Mouse (Mus musculus) gastrocnemius, postnatal 14 days (tissue): ENCODE measurements around the gene Klk1b4. TPM values are rescaled to one million over a fixed set of nuclear protein-coding genes. Genes with fewer than 3 reads are reported as not detected.
"Not testable (repeated sequence)": the region's sequence is repeated elsewhere in the genome, so short reads cannot be mapped to it uniquely, and the experiment has no call there.

Source experiments
- DNase-seq: peaks from one replicate; pipeline ENCODE4 v3.0.0; 2021; ENCODE audit warnings: mixed read lengths
- intact Hi-C: fragments of 180-260 bp; cut with DNase I; formaldehyde crosslinking; loops from one replicate; pipeline ENCODE4 v1.15.1; 2025; ENCODE audit warnings: low total_unique reads
- long read RNA-seq, 2 experiments: library from polyadenylated mRNA; stranded (forward); transcript quantifications; one replicate each; pipeline ENCODE4 v2.0.0; 2021
- total RNA-seq, 2 experiments: library from RNA; stranded (reverse); gene quantifications; 2 replicates each; pipeline ENCODE4 v1.2.3; 2021

Klk1b4 gene
- not detected for total RNA-seq
- long read RNA-seq, experiment 1: 0 reads
- long read RNA-seq, experiment 2: 0 reads

DNA sequence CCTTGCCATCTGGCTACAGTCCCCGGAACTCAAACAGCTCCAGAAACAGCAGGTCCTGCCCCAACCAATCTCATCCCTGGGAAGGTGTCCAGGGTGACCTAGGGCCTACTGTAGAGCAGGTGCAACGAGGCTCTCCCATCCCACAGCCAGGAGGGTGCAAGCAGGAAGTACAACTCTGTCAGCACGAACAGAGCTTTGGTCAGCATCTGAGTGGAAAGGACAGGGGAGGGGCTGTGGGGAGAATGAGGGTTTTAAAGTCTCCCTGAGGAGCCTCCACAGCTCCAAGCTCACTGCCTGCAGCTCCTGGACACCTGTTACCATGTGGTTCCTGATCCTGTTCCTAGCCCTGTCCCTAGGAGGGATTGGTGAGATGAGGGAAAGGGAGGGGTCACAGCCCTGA lies at the start of gene Klk1b4:
Gene Klk1b4 (plus strand): TSS at position 301 of the 400 bp plus-strand sequence.
- DNase-seq, intact Hi-C loops: not testable (repeated sequence)

DNA sequence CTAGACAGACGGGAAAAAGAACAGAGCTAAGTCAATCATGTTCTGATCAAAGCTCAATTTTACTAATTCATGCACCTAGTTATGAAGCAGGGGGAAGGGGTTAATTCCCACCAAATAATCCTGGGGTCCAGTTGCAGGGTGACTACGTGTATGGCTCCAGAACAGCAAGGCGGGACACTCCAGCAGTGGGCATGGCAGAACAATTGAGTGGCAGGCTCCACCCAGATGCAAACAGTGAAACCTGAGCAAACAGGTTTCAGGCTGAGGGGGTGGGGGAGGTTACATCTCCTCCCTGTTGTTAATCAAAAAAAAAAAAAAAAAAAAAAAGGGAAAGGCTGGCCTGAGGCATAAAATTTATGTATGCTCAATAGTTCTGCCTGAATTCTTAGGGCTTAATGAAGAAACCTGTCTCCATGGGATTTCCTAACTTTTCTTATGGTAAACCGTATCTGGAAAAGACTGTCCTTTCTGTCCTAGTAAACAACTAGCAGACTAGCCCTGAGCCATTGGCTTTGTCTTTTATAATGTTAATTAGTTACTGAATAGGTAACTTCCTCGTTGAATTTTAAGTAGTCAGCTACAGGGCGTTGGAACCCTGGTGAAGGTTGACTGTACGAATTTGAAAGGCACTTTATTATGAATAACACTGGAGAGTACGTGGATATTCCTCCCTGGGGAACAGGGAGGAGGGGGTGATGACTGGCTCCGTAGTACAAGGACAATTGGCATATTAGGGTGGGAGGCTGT lies 27.8 kb upstream of the Klk1b4 start:
- no peak for DNase-seq
- intact Hi-C loops: no loop called here

DNA sequence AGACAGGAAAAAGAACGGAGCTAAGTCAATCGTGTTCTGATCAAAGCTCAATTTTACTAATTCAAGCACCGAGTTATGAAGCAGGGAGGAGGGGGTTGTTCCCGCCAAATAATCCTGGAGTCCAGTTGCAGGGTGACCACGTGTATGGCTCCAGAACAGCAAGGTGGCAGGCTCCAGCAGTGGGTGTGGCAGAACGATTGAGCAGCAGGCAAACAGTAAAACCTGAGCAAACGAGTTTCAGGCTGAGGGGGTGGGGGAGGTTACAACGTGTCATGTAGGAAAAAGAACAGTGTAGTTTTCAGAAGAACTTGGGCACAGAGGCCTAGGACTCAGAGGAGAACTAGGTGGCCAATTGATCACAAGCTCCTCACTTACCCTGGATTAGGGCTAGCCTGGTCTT lies 20.7 kb upstream of the Klk1b4 start:
- intact Hi-C loops, DNase-seq: not testable (repeated sequence)

DNA sequence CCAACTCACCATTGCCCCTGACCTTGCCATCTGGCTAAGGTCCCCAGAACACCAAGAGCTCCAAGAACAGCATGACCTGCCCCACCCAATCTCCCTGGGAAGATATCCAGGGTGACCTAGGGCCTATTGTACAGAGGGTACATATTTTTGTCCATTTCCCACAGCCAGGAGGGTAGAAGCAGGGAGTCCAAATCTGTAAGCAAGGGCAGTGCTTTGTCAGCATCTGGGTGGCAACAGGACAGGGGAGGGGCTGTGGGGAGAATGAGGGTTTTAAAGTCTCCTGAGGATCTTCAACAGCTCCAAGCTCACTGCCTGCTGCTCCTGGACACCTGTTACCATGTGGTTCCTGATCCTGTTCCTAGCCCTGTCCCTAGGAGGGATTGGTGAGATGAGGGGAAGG lies 19.3 kb upstream of the Klk1b4 start, which contains the start of gene Klk1b24:
Gene Klk1b24 (plus strand): TSS at position 301 of the 400 bp plus-strand sequence.
- intact Hi-C loops, DNase-seq: not testable (repeated sequence)

DNA sequence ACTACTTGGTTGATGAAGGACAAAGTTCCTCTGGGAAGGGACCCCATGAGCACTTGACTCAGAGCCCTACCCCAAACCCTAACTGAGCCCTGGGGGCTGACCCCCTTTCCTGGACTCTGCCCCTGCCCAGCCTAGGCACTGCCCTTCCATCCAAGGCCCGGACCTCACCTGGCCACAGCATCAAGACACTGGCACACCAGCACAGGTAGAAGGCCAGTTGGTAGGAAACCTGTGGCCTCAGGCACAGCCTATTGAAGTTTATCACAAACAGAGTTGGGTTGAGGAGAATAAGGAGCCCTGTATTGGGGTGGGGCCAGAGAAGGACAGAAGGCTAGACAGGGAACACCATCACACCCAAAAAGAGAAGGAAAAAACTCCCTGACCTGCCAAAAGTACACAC lies 13.8 kb upstream of the Klk1b4 start:
- intact Hi-C loops, DNase-seq: not testable (repeated sequence)

DNA sequence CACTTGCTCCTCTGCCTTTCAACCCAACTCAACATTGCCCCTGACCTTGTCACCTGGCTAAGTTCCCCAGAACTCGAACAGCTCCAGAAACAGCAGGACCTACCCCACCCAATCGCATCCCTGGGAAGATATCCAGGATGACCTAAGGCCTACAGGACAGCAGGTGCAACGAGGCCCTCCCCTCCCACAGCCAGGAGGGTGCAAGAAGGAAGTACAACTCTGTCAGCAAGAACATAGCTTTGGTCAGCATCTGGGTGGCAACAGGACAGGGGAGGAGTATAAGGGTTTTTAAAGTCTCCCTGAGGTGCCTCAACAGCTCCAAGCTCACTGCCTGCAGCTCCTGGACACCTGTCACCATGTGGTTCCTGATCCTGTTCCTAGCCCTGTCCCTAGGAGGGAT lies 9.3 kb upstream of the Klk1b4 start, which contains the start of gene Klk1b3:
Gene Klk1b3 (plus strand): TSS at position 301 of the 400 bp plus-strand sequence.
- intact Hi-C loops: no loop called here
- no peak for DNase-seq

DNA sequence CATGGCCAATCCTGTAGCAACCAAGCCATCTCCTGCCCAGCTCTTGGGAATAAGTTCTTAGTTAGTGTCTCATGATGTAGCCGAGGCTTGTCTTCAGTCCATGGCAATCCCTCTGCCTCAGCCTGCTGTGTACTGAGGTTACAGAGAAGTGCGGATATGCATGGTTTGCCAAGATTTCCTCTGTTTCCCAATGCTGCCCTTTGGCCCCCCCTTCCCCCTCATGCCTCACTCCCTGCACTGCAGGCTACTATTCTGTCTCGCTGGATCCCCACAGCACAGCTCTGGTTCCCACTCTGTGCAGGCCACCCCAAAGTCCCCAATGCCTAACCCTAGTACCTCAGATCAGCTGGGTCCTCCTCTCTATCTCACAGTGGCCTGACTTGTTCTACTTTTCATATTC lies 1.1 kb downstream of the Klk1b4 start:
- intact Hi-C loops: no loop called here
- DNase-seq: no peak

DNA sequence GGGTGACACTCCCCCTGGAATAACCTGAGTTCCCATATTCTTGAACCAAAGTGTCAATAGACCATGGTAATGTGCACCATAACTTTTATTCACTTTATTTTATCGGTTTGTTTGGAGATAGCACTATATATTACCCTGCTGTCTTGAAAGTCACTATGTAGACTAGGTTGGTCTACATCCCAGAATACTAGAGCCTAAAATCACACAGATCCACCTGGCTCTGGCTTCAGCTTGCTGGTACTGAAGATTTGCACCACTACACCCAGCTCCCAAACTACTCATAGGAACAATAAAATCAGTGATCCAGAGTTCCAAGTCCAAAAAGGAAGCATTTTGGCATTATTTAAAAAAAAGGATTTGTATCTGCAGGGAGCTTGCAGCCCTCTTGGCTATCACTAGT lies 8.4 kb downstream of the Klk1b4 start, which contains the start of gene Klk1b5:
Gene Klk1b5 (plus strand): TSS at position 301 of the 400 bp plus-strand sequence.
- DNase-seq: no peak
- intact Hi-C loops: no loop called here

DNA sequence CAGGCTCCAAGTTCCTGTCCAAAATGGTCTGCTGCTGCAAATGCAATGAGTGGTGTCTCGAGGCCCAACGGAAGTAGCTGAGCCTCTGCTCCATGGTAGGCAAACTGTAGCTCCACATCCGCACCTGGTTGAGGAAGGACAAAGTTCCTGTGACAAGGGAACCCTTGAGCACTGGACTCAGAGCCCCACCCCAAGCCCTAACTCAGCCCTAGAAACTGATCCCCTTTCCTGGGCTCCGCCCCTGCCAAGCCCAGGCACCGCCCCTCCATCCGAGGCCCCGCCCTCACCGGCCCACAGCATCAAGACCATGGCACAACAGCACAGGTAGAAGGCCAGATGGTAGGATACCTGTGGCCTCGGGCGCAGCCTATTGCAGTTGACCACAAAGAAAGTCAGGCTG lies 14.4 kb downstream of the Klk1b4 start:
- DNase-seq, intact Hi-C loops: not testable (repeated sequence)

DNA sequence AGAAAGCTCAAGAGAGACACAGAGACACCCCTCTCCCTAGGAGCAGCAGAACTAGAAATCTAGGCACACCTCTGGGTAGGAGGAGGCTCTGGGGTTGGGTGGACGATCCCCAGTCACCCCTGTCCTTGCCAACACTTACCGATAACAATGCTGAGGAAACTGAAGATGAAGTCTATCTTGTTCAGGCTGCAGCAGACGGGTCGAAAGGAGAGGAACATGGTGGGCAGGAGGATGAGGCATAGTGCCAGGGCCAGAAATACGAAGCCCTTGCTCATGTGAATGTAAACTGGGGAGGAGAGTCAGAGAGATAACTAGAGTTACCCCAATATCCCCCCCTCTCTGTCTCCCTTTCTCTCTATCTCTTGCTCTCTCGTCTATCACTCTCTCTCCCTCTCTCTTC lies 15.1 kb downstream of the Klk1b4 start:
- intact Hi-C loops, DNase-seq: not testable (repeated sequence)

DNA sequence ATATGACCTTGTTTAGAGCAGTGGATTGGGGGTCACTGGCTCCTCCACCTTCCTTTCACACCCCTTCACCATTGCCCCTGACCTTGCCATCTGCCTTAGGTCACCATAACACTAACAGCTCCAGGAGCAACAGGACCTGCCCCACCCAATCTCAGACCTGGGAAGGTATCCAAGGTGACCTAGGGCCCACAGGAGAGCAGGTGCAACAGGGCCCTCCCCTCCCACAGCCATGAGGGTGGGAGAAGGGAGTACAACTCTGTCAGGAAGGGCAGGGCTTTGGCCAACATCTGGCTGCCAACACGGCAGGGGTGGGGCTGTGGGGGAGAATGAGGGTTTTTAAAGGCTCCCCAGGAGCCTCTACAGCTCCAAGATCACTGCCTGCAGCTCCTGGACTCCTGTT lies 17.8 kb downstream of the Klk1b4 start, which contains the start of gene Klk1:
Gene Klk1 (plus strand): TSS at position 285 of the 400 bp plus-strand sequence.
- DNase-seq: no peak
- intact Hi-C loops: no loop called here

DNA sequence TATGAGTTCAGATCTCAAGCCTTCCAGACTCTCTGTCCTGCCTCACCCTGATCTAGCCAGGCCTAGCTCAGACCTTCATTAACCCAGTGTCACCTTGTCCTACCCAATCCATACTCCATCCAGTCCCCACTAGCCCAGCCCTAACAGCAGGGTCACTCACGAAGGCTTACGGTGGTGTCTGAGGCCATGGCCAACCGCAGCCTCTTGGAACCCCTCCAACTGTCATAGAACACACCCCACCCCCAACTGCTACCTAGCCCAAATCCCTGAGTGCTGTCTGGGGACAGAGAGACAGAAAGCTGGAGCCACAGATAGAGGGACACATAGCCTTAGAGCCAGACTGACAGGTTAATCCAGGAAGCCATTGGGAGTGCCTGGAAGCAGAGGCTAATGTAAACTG lies 28.7 kb downstream of the Klk1b4 start, which contains the start of gene Gm36864:
Gene Gm36864 (plus strand): TSS at position 269 of the 400 bp plus-strand sequence.
- intact Hi-C loops: no loop called here
- no peak for DNase-seq

DNA sequence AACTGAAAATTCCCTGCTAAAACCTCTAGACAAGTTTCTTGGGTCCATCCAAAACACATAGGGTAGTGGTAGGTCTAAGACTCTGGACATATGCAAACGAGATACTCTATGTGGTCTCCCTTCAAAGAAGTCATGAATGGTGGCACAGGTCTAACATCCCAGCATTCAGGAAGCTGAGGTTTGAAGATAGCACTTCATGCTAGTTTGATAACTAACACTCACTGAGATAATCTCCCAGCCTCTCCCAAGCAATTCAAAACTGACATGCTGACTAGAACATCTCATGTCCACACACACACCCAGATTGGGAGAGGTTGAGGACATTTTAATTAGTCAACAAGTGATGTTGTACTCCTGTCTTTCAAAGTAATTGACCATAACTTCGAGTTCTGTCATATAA lies 32.7 kb downstream of the Klk1b4 start:
- no peak for DNase-seq
- intact Hi-C loops: no loop called here

DNA sequence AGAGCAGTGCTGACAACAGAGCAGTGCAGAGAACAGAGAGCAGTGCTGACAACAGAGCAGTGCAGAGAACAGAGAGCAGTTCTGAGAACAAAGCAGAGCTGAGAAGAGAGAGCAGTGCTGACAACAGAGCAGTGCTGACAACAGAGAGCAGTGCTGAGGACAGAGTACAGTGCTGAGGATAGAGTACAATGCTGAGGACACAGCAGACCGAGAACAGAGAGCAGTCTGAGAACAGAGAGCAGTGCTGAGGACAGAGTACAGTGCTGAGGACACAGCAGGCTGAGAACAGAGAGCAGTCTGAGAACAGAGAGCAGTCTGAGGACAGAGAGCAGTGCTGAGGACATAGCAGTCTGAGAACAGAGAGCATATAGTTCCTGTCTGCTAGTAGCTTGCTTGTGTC lies 33.5 kb downstream of the Klk1b4 start:
- intact Hi-C loops: no loop called here
- no peak for DNase-seq

DNA sequence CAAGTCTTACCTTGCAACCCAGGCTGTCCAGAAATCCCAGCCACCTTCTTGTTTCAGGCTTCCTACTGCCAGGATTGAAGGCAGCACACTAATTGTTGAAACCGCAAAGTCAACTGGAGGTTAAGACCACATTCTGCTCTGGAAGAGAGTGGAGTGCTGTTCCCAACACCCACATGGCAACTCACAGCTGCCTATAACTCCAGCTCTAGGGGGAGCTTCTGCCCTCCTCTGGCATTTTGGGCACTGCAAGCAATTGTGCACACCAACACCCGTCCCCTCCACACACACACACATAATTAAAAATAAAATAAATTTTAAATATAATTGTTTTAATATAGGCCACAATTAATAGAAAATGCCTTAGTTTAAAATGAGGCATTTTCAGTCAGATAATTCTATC lies 33.9 kb downstream of the Klk1b4 start:
- intact Hi-C loops: no loop called here
- DNase-seq: no peak

DNA sequence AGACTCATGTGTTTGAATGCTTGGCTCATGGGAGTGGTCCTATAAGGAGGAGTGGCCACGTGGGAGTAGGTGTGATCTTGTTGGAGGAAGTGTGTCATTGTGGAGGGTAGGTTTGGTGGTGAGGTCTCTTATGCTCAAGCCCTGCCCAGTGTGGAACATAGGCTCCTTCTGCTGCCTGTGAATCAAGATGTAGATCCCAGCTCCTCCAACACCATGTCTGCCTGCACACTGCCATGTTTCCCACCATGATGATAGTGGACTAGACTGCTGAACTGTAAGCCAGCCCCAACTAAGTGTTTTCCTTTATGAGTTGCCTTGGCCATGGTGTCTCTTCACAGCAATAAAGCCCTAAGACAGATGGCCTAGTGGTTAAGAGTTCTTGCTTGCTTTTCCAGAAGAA lies 36.8 kb downstream of the Klk1b4 start:
- DNase-seq: no peak
- intact Hi-C loops: no loop called here

DNA sequence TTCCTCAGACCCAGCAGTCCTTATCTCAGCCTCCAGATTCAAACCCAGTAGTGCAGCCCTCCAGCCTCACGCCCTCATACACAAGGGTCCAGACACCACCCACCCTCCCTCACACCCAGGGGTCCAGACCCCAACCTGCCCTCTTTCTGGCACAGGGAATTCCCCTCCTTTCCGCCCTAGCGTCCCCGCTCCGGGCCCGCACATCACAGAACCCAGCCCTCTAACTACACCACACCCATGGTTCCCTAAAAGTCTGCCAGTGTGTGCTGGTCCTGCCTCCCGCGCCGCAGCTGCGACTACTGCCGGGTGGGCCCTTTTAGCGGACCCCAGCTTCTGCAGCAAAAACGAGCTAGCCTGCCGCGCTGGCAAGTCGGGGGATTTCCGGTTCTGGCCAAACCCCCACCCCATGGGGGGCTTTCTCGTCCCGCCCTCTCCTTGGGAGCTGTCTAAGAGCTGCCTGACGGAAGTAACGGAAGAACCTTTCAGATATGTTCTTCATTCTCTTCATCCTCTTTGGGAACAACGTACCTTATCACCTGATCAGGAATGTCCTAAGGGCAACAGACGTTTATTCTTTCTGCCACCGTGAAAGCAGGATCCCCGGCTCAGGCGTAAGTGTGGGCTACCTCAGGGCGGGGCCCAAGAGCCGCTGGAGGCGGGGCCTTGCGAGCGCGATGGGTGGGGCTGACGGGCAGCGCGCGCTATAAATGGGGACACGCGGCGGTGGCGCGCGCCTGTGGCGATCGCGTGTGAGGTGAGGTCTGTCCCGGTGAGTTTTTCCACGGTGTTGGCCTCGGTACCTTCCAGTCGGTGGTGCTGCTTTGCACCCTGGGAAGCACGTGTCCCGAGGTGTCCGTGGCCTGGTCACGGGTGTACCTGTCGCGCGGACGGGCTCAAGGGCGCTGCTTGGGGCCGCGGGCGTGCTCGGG lies 39.1 kb downstream of the Klk1b4 start, which contains the start of the genes 1700028J19Rik and 2410002F23Rik:
Gene 1700028J19Rik (minus strand): TSS at position 641 of the 929 bp plus-strand sequence.
Gene 2410002F23Rik (plus strand): TSS at position 668 of the 929 bp plus-strand sequence.
- peak; percentile 90 for DNase-seq
- intact Hi-C loops: no loop called here

DNA sequence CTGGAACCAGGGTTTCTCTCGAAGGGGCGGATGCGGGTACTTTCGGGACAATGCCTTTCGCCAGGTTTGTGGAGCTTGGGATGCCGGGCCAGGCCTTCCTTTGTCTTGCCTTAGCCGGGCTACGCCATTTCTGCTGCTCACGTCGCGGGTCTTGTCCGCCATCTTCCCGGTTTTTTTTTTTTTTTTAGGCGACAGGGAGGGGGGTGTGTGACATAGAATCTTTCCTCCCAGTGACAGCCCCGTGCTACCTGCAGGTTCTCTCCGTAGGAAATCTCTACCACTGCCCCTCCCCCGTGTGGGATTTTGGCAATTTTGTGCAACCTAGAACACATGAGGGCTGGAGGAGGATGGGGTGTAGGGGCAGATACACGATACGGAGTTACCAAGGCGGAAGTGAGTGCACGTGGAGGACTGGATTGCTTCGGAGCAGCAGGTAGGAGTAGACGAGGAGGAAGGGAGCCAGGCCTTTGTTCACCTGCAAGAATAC lies 39.8 kb downstream of the Klk1b4 start:
- intact Hi-C loops: no loop called here
- DNase-seq: no peak

DNA sequence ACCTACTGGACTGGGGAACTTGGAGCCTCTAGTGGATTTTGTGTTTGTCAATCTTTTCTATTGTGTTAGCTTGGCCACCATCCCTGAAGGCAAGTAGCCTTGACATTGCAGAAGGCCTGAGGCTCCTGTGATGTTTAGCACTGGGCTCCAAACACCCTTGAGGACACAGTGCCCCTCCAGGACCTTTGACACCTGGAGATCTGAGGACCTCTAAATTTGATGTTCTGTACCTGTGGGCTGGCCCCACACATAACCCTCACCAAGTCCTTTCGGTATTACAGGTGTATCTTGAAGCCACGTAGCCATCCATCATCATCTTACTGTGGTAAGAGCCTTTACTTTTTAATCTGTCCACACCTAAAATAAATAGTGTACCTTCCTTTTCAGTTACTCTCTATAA lies 40.7 kb downstream of the Klk1b4 start:
- DNase-seq: no peak
- intact Hi-C loops: no loop called here

DNA sequence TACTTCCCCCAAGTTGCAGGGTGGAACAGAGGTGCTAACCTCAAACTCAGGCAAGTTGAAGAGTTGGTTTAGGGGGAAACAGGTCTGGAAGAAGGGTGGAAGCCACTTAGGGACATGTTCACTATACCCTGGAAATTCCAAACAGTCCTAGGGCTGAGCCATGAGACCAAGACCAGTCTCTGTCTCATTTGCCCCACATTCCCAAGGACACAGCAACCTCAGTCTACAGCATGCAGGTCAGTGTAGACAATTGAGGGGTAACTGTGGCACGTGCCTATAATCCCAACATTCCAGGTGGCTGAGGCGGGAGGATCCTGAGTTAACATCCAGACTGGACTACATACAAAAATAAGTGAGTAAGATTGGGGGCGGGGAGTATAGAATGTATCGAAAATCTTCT lies 42.0 kb downstream of the Klk1b4 start:
- DNase-seq: no peak
- intact Hi-C loops: no loop called here
